Mouse (Mus musculus): ENCODE measurements at regions not wholly inside any gene's neighbourhood (a gene's known extent, or its start where the extent isn't known, plus 50 kb on each side); places are given as distances from the start of the nearest gene placed in this dataset.

DNA sequence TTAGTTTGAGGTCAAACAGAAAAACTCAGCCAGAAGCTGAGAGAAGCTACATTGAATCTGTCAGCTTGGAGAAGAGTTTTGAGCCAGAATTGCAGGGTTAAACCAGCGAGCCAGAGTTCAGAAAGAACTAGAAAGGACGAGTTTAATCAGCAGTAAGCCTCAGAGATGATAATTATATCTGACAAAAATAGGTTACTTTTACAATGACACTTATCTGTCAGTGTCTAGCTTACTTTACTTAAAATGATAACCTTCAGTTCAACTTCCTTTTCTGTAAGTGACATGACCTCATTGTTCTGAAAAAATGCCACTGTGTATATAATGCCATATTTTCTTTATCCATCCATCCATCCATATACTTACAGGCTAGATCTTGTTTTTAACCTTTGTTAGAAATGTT, 2143.1 kb downstream of the 9330182O14Rik start:
- no peaks in the 10 kb centered on the region for H3K4me1 ChIP-seq (replicated peaks)
- H3K27me3 ChIP-seq (ENCODE audit: insufficient read depth, poor library complexity, severe bottlenecking): no peaks in the 10 kb centered on the region
- H3K27ac ChIP-seq: no peak overlapping the region
- no peaks in the 10 kb centered on the region for H3K36me3 ChIP-seq
- DNase-seq (ENCODE audit: low spot score): no peak
- H3K4me3 ChIP-seq: no peak overlapping the region
- H3K9me3 ChIP-seq: no peaks in the 10 kb centered on the region
- 88% methylated on average over 2 of the region's 2 CpGs for WGBS

DNA sequence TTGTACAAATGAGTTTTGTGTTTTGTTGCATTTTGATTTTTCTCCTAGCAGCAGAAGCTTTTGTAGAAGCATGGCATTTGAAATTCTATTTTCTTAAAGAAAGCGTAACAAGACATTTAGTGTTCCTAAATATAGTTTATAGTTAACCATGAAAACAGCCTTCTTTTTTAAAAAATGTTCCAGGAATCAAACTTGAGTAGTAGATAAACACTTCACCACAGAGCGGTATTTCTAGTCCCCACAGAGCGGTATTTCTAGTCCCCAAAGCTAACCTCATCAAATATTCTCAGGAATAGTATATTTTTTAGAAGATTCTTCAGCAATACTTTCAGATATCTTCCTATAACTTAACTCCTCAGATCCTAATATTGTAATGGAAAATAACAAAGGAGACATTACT, 2146.6 kb downstream of the 9330182O14Rik start:
- Histone ChIP-seq H3K4me3 (no peak overlapping the region), H3K27me3 (ENCODE audit: insufficient read depth, poor library complexity, severe bottlenecking) (no peaks in the 10 kb centered on the region), H3K36me3 (no peaks in the 10 kb centered on the region), H3K4me1 (replicated peaks) (no peaks in the 10 kb centered on the region), H3K9me3 (no peaks in the 10 kb centered on the region), H3K27ac (no peak overlapping the region)
- 98% methylated on average over 3 of the region's 3 CpGs for WGBS
- DNase-seq (ENCODE audit: low spot score): no peak

GRCm38 (mm10) chr15:42296406-42296805, 2162.2 kb downstream of the 9330182O14Rik start:
- Histone ChIP-seq H3K27ac (no peak overlapping the region), H3K36me3 (no peaks in the 10 kb centered on the region), H3K4me3 (no peak overlapping the region), H3K9me3 (no peaks in the 10 kb centered on the region), H3K27me3 (ENCODE audit: insufficient read depth, poor library complexity, severe bottlenecking) (no peaks in the 10 kb centered on the region), H3K4me1 (replicated peaks) (no peaks in the 10 kb centered on the region)
- 62% methylated on average over 4 of the region's 4 CpGs for WGBS
- DNase-seq (ENCODE audit: low spot score): no peak

GRCm38 (mm10) chr15:42297430-42297829, 2163.3 kb downstream of the 9330182O14Rik start:
- Histone ChIP-seq H3K4me3 (no peak overlapping the region), H3K27ac (no peak overlapping the region), H3K27me3 (ENCODE audit: insufficient read depth, poor library complexity, severe bottlenecking) (no peaks in the 10 kb centered on the region), H3K36me3 (no peaks in the 10 kb centered on the region), H3K9me3 (no peaks in the 10 kb centered on the region), H3K4me1 (replicated peaks) (no peaks in the 10 kb centered on the region)
- DNase-seq (ENCODE audit: low spot score): no peak

DNA sequence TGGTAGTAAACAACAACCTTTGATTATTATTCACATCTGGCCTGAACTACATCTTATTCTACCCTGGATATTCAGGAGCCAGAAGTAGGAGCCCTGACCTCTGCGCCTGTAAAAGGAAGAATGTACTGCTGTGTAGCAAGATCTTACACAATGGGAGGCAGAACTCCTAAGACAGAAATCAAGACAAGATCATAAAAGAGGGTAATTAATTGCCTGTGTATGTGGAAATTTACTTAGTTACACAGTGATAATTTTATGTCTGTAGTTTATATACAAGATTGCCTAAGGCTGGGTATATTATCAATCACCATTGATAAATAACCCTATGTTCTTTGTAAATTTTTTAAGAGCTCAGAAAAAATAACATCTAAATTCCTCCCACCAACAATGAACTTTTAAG, 2167.8 kb downstream of the 9330182O14Rik start:
- H3K36me3 ChIP-seq: no peaks in the 10 kb centered on the region
- WGBS: 86% methylated on average over 1 of the region's 1 CpGs
- H3K9me3 ChIP-seq: no peaks in the 10 kb centered on the region
- DNase-seq (ENCODE audit: low spot score): no peak
- H3K4me1 ChIP-seq (replicated peaks): no peaks in the 10 kb centered on the region
- H3K27me3 ChIP-seq (ENCODE audit: insufficient read depth, poor library complexity, severe bottlenecking): no peaks in the 10 kb centered on the region
- no peak overlapping the region for H3K27ac ChIP-seq
- no peak overlapping the region for H3K4me3 ChIP-seq

DNA sequence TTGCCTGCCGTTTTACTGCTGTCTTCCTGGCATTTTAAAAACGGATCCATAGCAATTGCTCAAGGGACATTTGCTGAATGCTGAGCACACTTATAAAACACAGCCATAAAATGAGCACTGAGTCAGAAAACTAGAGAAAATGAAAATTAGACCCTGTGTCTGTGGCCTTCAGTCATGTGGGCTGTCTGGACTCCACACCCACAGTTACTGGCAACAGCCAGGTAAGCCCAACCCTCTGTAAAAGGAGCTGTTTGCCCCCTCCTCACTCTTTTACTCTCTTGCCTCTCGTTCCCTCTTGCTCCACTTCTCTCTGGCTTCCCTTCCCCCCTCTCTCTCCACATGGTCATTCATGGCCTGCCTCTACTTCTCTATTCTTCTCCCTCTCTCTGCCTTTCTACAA, 2169.9 kb downstream of the 9330182O14Rik start:
- no peak for DNase-seq (ENCODE audit: low spot score)
- 79% methylated on average over 3 of the region's 3 CpGs for WGBS
- Histone ChIP-seq H3K36me3 (no peaks in the 10 kb centered on the region), H3K27me3 (ENCODE audit: insufficient read depth, poor library complexity, severe bottlenecking) (no peaks in the 10 kb centered on the region), H3K4me1 (replicated peaks) (no peaks in the 10 kb centered on the region), H3K4me3 (no peak overlapping the region), H3K9me3 (no peaks in the 10 kb centered on the region), H3K27ac (no peak overlapping the region)

- no peaks in the 10 kb centered on the region for H3K36me3 ChIP-seq
- H3K27ac ChIP-seq: no peak overlapping the region
- no peak for DNase-seq (ENCODE audit: low spot score)
- no peaks in the 10 kb centered on the region for H3K9me3 ChIP-seq
- WGBS: 68% methylated on average over 5 of the region's 5 CpGs
- H3K4me1 ChIP-seq (replicated peaks): no peaks in the 10 kb centered on the region
- no peaks in the 10 kb centered on the region for H3K27me3 ChIP-seq (ENCODE audit: insufficient read depth, poor library complexity, severe bottlenecking)
- H3K4me3 ChIP-seq: no peak overlapping the region
Observed at GRCm38 (mm10) chr15:42309586-42309985, 2175.4 kb downstream of the 9330182O14Rik start.

GRCm38 (mm10) chr15:42311166-42311565, 2177.0 kb downstream of the 9330182O14Rik start:
- Histone ChIP-seq H3K4me1 (replicated peaks) (no peaks in the 10 kb centered on the region), H3K4me3 (no peak overlapping the region), H3K9me3 (no peaks in the 10 kb centered on the region), H3K27ac (no peak overlapping the region), H3K27me3 (ENCODE audit: insufficient read depth, poor library complexity, severe bottlenecking) (no peaks in the 10 kb centered on the region), H3K36me3 (no peaks in the 10 kb centered on the region)
- 82% methylated on average over 4 of the region's 4 CpGs for WGBS
- no peak for DNase-seq (ENCODE audit: low spot score)

GRCm38 (mm10) chr15:42320349-42320748, 2186.2 kb downstream of the 9330182O14Rik start:
- no peak overlapping the region for H3K27ac ChIP-seq
- no peaks in the 10 kb centered on the region for H3K36me3 ChIP-seq
- WGBS: 80% methylated on average over 1 of the region's 1 CpGs
- H3K9me3 ChIP-seq: no peaks in the 10 kb centered on the region
- no peak for DNase-seq (ENCODE audit: low spot score)
- H3K4me3 ChIP-seq: no peak overlapping the region
- H3K27me3 ChIP-seq (ENCODE audit: insufficient read depth, poor library complexity, severe bottlenecking): no peaks in the 10 kb centered on the region
- H3K4me1 ChIP-seq (replicated peaks): no peaks in the 10 kb centered on the region

- DNase-seq (ENCODE audit: low spot score): no peak
- Histone ChIP-seq H3K9me3 (no peaks in the 10 kb centered on the region), H3K27ac (no peak overlapping the region), H3K36me3 (no peaks in the 10 kb centered on the region), H3K27me3 (ENCODE audit: insufficient read depth, poor library complexity, severe bottlenecking) (no peaks in the 10 kb centered on the region), H3K4me3 (no peak overlapping the region), H3K4me1 (replicated peaks) (no peaks in the 10 kb centered on the region)
- WGBS: 88% methylated on average over 1 of the region's 1 CpGs
Observed at GRCm38 (mm10) chr15:42322940-42323339, 2188.8 kb downstream of the 9330182O14Rik start.

- DNase-seq (ENCODE audit: low spot score): no peak
- H3K4me1 ChIP-seq (replicated peaks): no peaks in the 10 kb centered on the region
- H3K4me3 ChIP-seq: no peak overlapping the region
- no peaks in the 10 kb centered on the region for H3K27me3 ChIP-seq (ENCODE audit: insufficient read depth, poor library complexity, severe bottlenecking)
- WGBS: 70% methylated on average over 4 of the region's 4 CpGs
- H3K36me3 ChIP-seq: no peaks in the 10 kb centered on the region
- no peaks in the 10 kb centered on the region for H3K9me3 ChIP-seq
- no peak overlapping the region for H3K27ac ChIP-seq
Observed at GRCm38 (mm10) chr15:42325221-42325620, 2191.1 kb downstream of the 9330182O14Rik start.

- Histone ChIP-seq H3K9me3 (no peaks in the 10 kb centered on the region), H3K27me3 (ENCODE audit: insufficient read depth, poor library complexity, severe bottlenecking) (no peaks in the 10 kb centered on the region), H3K27ac (no peak overlapping the region), H3K36me3 (no peaks in the 10 kb centered on the region), H3K4me3 (no peak overlapping the region), H3K4me1 (replicated peaks) (no peaks in the 10 kb centered on the region)
- 91% methylated on average over 6 of the region's 6 CpGs for WGBS
- DNase-seq (ENCODE audit: low spot score): no peak
Observed at GRCm38 (mm10) chr15:42328535-42328934, 2194.4 kb downstream of the 9330182O14Rik start.

DNA sequence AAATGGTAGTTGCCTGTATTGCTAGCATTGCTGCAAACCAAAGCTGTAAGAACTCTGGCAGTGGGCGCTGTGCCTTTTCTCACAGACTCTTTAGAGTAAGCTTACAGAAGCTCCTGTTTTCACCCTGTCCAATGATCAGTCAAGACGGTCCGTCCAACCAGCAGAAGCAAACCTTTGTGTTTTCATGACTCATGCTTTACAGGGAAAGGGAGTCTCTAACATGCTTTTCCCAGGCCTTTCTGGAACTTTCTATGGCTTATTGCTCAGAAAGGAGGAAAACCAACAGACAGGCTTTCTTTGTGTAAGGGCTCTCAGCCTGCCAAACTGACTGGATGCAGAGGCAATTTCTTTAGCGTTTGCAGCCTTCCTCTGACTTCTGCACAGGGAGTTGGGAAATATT, 2195.6 kb downstream of the 9330182O14Rik start:
- no peaks in the 10 kb centered on the region for H3K9me3 ChIP-seq

DNA sequence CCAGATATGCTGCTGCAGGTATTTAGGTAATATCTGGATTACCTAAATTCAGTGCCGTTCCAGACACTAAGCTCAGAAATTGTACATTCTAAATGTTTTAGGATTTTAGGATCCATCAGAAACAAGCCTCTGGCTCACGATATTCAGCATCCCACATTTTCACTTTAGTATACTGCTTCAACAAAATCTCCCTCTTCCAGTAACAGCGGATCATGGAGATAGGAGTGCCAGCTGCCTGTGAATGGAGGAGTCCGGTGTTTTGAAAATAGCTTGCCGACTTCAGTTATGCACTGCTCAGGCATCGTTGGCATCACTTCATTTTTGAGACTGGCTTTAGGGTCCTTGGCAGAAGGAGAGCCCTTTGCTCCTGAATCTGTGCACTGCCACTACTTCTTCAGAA, 2199.5 kb downstream of the 9330182O14Rik start:
- no peaks in the 10 kb centered on the region for H3K36me3 ChIP-seq
- no peak for DNase-seq (ENCODE audit: low spot score)
- H3K4me1 ChIP-seq (replicated peaks): no peaks in the 10 kb centered on the region
- 96% methylated on average over 6 of the region's 6 CpGs for WGBS
- no peak overlapping the region for H3K4me3 ChIP-seq
- H3K9me3 ChIP-seq: no peaks in the 10 kb centered on the region
- H3K27me3 ChIP-seq (ENCODE audit: insufficient read depth, poor library complexity, severe bottlenecking): no peaks in the 10 kb centered on the region
- no peak overlapping the region for H3K27ac ChIP-seq

More for the DNA sequence above, 2195.6 kb downstream of the 9330182O14Rik start:
- Histone ChIP-seq H3K4me1 (replicated peaks) (no peaks in the 10 kb centered on the region), H3K4me3 (no peak overlapping the region), H3K27ac (no peak overlapping the region), H3K27me3 (ENCODE audit: insufficient read depth, poor library complexity, severe bottlenecking) (no peaks in the 10 kb centered on the region), H3K36me3 (no peaks in the 10 kb centered on the region)
- WGBS: 78% methylated on average over 4 of the region's 4 CpGs
- no peak for DNase-seq (ENCODE audit: low spot score)

All from hindbrain, embryonic 10.5 days (tissue).